Mouse (Mus musculus): ENCODE results near the gene 3830403N18Rik. TPM values are rescaled to one million over a fixed set of nuclear protein-coding genes. Genes with fewer than 3 reads are reported as not detected.
"Not testable (repeated sequence)": the region's sequence is repeated elsewhere in the genome, so short reads cannot be mapped to it uniquely, and the experiment has no call there.

The 3830403N18Rik gene
- total RNA-seq (2015; ENCODE audit: low replicate concordance) (1.3 and 1.8 TPM in 2 replicates), total RNA-seq (2017; ENCODE audit: low replicate concordance) (2.8 TPM in 1 of 2 replicates, not detected in the other)

DNA sequence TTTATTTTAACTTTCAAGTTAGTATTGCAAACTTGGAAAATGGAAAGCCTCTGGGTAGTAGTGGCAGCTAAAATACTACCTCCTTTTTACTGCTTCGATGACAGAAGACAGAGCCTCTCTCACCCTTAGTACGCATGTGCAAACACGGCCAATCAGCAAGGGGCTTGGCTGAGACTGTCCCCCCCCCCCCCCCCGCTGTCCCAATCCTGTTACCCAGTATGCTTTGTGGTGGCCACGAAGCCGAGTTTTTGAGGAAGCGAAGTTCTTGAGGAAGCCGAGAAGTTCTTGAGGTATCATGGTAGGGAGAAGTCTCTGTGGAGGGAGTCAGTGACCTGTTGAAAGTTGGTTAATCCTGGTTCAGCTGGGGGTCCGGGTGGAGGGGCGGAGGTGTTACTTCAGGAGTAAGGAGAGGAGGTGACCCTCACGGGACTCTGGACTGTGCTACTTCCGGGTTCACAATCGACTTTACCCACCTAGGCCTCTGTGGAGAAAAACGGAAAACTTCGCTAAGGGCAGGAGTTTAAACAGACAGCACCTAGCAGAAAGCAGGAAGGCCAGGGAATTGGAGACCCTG is at the start of gene 3830403N18Rik:
Gene 3830403N18Rik, plus strand, starts transcription at position 237 of the 574 bp plus-strand sequence.
- not testable (repeated sequence) for ATAC-seq (replicated peaks; ENCODE audit: low FRiP score, poor library complexity, severe bottlenecking)

- no peak for ATAC-seq (replicated peaks; ENCODE audit: low FRiP score, poor library complexity, severe bottlenecking)
These were observed 15.0 kb downstream of the 3830403N18Rik start for GRCm38 (mm10) chrX:56151396-56151795.

GRCm38 (mm10) chrX:56186449-56186848 is 50.1 kb downstream of the 3830403N18Rik start:
- ATAC-seq (replicated peaks; ENCODE audit: low FRiP score, poor library complexity, severe bottlenecking), result not testable (repeated sequence)

Other genes with a start within 250 kb of the 3830403N18Rik start
- gene Gm773, start 76.3 kb downstream of the 3830403N18Rik start, total RNA-seq (2015; ENCODE audit: low replicate concordance), result not detected in 2 replicates
- gene Gm773, start 76.3 kb downstream of the 3830403N18Rik start, total RNA-seq (2017; ENCODE audit: low replicate concordance), result not detected in 2 replicates
- gene Zfp449, start 209.8 kb downstream of the 3830403N18Rik start, total RNA-seq (2015; ENCODE audit: low replicate concordance), result 1.3 TPM in 1 of 2 replicates, not detected in the other
- gene Zfp449, start 209.8 kb downstream of the 3830403N18Rik start, total RNA-seq (2017; ENCODE audit: low replicate concordance), result 0.08 and 0.39 TPM in 2 replicates
- gene Smim10l2a, start 238.0 kb downstream of the 3830403N18Rik start, total RNA-seq (2015; ENCODE audit: low replicate concordance), result not detected in 2 replicates
- gene Smim10l2a, start 238.0 kb downstream of the 3830403N18Rik start, total RNA-seq (2017; ENCODE audit: low replicate concordance), result not detected in 2 replicates

Data from erythroid progenitor cell, adult 5-6 weeks (primary cell).